Mouse (Mus musculus): ENCODE measurements at regions not wholly inside any gene's neighbourhood (a gene's known extent, or its start where the extent isn't known, plus 50 kb on each side); places are given as distances from the start of the nearest gene placed in this dataset.

DNA sequence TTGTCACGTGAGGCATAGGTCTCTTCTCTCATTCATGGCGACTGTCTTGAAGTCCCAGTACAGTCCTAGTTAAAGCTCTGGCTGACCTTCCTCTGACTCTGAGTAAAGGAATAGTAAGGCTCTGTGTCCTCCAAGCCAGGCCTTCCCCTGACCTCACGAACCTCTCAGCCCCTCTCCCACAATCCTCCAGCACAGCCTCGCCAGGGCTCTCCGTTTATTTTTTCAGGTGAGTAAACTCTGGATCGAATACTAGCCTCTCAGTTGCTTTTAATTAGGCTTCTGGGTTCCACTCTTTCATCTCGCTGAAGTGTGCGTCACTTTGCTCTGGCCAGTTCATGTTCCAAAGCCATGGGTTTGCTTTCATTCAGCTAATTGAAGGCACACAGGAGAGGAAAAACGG lies 133.8 kb downstream of the Mylk4 start:
- no peak for DNase-seq (ENCODE audit: low spot score in 2 of 2)

DNA sequence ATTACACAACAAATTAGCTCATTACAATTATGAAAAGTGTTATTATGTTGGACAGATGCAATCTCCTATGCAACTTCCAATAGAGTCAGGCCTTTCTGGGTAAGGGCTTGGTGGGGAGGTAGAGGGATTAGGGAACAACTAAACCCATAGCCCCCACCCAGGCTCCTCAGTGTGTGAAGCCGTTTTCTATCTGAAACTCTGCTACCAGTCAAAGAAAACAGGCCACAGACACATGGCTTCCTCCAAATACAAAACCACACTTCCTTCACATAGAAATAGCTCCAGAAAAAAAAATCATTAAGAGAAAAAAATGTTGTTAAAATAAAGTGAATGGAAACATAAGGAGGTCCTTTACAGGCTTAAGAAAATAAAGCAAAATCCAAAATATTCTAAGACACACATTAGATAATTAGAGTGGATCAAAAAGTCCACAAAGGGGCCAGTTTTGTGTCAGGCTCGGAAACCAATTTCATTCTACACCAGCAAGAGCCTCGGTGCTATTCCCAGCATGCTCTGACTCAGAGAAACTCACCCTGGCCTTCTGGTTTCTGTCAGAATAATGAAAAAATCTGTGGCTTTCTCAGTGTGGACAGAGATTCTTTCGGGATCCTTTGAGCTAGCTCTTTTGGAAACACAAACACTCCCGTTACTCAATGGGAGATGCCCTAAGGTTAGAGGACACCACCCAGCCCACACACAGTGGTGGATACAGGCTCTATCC lies 140.6 kb downstream of the Mylk4 start:
- DNase-seq (ENCODE audit: low spot score in 2 of 2) = no peak

DNA sequence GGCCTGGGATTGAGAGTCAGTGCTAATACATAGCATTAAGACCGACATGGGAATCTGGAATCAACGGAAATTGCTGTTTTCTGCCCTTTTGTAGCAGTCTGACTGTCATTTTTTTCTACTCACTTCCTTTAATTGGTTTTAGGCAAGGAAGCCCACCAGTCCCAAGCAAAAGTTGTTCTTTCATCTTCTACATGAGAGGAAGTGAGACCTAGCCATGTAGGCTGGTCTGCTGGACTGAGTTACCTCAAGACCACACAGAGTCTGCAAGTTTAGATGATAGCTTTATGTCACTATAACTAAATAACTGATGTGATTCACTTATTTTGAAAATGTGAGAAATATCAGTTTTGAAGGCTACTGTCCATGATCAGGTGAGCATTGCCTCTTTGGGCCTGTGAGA lies 142.8 kb downstream of the Mylk4 start:
- DNase-seq (ENCODE audit: low spot score in 2 of 2) = no peak

DNA sequence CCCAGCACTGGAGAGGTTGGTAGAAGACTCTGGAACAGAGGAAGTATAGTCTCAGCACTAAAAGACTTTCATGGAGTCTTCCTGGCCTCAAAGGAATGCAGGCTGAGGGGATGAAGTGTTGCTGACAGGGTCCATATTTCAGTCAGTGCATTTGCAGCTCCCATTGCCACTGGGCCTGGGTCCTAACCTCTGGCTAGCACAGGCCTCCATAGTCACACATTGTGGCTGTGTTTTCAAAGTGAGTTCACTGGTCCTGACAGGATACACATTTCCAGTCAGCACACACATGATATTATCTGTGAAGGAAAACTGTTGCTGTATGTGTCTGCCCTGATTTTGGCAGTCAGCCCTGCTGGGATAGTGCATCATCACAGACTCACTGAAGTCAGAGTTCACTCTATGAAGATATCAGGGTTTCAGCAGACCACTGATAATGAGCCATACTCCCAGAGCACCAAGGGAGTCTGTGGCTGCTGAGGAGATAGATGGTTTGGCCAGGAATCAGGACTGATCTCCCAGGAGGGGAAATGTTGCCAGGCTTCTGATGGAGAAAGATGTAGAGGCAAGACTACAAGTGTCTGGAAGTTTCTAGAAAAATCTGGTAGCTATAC lies 153.5 kb downstream of the Mylk4 start:
- no peak for DNase-seq (ENCODE audit: low spot score in 2 of 2)

DNA sequence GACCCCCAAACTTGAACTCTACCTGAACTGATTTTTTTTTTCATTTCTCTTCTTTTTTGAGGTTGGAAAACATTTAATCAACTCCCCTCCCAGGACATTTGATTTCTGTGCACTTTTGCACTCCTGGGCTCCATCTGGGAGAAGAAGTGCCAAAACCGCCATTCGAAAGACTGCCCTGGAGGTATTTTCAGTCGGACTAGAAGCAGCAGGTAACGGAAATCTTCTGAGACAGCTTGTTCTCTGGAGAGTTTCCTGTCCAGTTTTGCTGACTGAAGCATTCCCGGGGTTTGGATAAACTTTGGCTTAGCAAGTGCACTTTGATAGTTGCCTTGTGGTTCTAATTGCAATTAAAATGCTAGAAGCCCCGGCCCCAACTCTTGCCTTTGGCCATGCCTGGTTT lies 169.8 kb downstream of the Mylk4 start:
- no peak for DNase-seq (ENCODE audit: low spot score in 2 of 2)

DNA sequence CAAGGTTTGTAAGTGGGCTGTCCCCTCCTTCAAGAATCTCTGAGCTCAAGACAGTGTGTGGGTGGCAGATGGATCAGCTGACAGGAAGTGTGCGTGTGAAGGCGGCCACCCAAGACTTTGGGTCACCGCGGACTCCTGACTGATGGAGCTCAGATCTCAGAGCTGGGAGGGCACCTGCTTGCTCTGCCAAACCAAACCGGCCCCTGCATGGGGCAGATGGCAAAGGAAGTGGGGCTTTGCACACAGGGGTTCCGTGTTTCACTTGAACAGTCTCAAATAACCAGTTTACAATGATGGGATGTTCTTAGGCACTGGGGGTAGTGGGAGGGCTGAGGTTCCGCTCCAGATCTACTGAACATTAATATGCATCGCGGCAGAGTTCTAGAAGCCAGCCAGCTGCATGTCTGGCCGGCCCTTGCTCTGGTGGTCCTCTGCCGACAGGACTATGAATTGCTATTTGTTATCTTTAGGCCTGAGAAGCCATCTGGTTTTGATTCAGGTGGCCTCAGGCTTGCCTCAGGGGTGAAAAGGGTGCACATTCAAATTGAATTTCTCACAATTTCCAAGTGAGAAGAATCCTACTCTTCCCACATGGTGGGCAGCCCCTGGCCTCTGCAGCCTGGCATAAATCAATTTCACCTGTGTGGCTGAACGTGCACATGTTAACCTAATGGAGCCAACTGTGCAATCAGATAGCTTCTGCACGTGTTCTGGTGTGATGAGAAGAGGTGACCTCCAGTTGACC lies 172.0 kb downstream of the Mylk4 start:
- peak in 1 of 2 experiments; percentile 47 for DNase-seq (ENCODE audit: low spot score in 2 of 2)

DNA sequence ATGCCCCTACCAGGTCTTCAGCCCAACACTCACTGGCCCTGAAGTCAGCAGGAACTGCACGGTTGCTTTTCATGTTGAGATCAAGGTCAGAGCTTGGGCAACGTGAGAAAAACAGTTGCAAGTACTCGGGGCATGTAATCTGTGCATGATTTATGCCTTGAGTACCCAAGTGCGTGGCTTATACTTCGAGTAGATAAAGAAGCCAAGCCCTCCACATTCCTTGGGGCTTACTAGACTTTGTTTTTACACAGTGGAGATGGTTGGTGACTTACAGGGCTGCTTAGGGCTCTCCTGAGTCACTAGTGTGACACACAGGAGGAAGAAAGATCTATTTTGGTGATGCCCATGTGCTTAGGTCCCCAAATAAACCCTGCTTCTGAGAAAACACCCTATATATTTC lies 172.8 kb downstream of the Mylk4 start:
- DNase-seq (ENCODE audit: low spot score in 2 of 2) = no peak

DNA sequence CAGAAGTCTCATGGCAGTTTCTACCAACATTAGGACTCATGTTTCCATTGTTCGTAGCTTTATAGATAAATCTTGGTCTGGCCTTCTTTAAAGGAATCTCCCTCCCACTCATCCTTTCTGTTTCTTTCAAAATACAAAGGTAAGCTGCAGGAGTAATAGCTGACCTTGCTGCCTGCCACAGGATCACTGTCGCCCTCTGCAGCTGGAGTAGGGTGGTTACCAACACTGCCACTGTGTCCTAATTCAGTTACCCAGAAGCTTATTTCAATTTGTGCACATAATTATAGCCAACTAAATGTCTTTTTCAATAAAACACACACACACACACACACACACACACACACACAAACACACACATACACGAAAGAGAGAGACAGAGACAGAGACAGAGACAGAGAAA lies 175.3 kb downstream of the Mylk4 start:
- DNase-seq (ENCODE audit: low spot score in 2 of 2) = no peak

DNA sequence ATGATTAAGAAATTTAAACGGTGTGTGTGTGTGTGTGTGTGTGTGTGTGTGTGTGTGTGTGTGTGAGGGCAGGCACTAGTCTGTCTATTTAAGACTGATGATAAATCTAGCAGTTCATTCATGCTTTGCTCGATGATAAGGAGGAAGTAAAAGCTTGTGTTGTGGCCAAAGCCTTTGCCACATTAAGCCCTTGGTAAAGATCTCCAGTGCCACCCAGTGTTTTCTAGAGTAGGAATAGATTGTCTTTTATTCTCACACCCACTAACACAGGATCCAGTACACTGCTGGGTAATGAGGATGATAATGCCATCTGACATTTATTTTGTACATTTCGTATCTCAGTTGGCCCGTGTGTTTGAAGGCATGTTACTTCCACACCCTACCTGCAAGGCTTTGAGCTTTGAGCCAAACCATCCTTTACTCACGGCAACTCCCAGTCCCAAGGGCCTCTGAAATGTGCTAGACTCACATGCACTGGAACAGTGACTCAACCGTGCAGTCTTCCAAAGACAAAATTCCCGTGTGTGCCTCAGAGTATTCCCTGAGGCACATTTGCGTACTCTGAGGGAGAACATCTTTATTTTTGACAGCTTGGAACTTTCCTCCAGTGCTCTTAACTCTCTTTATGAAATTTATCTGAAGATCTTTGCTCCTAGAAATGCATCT lies 179.7 kb downstream of the Mylk4 start:
- no peak for DNase-seq (ENCODE audit: low spot score in 2 of 2)

DNA sequence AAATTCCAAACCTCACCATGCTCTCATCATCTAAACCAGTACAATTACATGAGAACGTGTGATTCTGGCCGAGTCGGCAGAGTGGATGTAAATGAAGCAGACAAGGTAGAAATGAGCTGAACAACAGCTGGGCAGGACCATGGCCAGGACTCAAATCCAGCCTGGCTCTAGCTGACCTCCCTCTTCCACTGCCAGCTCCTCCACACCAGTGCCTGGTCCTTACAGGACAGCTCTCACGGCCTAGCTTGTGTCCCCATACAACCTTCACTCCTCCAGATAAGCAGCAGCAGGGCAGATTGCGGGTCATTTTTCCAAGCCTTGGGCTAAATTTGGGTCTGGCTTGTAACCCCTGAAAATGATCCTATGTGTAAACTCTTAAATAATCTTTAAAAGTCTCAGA lies 182.4 kb downstream of the Mylk4 start:
- DNase-seq (ENCODE audit: low spot score in 2 of 2) = no peak

DNA sequence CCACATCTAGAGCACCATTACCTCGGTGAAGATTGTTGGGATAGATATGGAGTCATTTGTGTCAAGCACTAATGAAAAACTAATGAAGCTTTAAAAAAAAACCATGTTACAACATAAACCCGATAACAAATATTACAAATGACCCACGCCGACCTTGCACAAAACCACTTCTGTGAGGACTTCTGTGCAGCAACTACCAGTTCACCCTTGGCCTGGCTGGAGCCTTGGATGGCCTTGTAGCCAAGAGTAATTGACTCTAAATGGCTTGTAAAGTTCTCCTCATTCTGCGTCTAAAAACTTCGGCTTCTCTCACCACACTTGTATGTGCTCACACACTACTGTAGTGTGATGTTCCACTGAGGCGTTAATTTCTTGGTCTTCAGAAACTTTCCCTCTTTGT lies 190.1 kb downstream of the Mylk4 start:
- no peak for DNase-seq (ENCODE audit: low spot score in 2 of 2)

DNA sequence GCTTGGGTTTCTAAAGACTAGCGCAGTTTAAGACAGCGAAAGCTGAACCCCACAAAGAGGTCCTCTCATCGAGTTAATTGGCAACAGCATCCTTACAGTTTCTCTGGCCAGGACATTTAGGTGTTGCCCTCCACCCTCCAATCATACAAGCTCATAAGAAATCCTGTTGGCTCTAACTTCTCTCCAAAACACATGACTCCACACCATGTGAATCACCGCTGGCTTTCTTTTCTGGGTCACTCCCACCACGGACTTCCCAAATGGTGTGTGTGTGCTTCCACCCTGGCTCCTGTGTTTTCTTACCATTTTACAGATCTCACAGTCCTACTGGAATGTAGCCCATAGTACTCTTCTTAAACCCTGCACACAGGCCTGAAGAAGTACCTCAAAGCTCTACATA lies 190.6 kb downstream of the Mylk4 start:
- no peak for DNase-seq (ENCODE audit: low spot score in 2 of 2)

DNA sequence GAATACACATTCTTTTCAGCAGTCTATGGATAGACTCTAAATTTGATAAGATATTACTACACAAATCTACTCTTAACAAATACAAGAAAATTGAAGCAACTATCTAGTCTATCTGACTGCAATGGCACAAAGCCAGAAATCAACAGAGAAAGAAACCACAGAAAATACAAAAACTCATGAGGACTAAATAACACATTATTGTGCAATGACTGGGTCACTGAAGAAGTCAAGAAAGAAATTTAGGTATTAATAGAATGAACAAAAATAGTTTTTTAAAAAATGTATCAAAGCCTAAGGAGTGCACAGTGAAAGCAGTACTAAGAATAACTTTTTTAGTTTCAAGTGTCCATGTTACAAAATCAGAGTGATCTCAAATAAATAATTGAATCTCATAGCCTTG lies 202.2 kb downstream of the Mylk4 start:
- DNase-seq (ENCODE audit: low spot score in 2 of 2) = no peak

DNA sequence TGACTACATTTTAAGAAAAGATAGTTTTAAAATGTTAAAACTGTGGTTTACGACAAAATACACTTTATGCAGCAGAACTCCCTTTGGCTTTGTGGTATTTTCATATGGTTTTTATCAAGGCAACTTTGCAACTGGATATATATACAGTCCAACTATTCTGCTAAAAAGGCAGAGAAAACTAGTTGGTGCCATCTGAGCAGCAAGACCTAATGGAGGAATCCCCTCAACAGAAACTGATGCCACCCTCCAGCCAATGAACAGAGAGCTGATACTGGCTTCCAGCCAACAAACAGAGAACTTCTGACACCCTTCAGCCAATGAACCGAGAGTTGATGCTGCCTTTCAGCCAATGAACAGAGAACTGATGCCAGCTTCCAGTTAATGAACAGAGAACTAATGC lies 215.9 kb downstream of the Mylk4 start:
- DNase-seq (ENCODE audit: low spot score in 2 of 2) = no peak

DNA sequence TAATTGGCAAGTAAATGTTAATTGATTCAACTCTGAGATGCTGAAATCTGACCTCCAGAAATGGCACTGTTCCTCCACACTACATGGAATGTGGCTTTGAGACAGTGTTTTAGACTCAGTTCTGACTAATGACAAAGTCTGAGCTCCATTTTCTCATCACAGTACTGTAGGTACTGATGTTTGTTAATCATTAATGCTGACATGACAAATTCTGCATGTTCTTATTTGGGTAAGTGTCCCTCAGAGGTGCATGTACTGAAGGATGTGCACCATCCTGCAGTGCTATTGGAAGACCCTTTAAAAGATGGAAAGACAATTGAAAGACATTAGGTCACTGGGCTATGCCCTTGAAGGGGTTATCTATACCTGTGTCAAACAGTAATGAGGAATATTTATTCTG lies 222.1 kb upstream of the Gmds start:
- DNase-seq (ENCODE audit: low spot score in 2 of 2) = no peak

DNA sequence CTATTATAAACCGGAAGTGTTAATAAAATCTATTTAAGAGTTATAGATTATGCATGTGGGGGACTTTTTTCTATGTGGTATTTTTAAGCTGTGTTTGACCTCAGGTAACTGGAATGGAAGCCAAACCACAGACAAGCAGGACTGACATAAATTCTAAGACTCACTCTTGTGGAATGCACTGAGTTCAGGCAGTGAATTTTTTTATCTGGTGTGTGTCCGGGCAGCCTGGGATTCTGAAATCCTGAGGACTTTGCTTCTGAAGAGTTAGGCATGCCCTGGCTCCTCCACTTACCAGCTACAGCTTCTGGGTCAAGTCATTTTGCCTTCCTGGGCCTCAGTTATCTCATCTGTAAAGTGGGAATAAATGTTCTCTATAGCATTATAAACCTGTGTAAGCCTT lies 217.9 kb upstream of the Gmds start:
- DNase-seq (ENCODE audit: low spot score in 2 of 2) = no peak

DNA sequence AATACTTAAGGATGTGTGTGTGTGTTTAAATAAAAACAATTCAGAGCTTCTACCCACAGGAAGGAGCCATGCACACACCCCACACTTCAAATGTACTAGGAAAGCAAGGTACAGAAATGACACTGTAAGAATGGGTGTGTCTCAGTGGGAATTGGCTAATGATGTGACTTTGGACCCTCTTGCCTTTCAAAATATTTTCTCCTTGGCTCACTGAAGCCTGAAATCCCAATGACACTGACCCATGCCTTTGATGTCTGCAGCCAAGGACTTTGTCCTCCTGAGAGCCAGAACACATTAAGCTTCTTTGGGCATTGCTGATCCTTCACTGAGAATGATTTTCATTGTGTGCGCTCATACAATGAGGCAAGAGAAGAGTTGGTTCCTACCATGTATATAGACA lies 216.5 kb upstream of the Gmds start:
- DNase-seq (ENCODE audit: low spot score in 2 of 2) = no peak

DNA sequence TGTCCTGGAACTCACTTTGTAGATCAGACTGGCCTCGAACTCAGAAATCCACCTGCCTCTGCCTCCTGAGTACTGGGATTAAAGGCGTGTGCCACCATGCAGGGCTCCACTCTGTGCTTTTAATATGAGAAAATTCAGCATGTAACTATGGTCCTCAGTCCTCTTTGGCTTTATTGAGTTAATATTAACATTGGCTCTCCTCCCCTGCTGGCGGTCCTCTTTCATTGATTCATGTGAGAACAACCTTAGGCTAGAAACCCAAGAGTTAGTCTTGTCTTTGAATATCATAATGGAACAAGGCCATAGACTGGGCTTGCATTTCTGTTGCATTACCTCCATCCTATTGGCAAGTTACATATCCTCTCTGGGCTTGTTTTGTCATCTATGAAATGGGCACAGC lies 216.1 kb upstream of the Gmds start:
- no peak for DNase-seq (ENCODE audit: low spot score in 2 of 2)

DNA sequence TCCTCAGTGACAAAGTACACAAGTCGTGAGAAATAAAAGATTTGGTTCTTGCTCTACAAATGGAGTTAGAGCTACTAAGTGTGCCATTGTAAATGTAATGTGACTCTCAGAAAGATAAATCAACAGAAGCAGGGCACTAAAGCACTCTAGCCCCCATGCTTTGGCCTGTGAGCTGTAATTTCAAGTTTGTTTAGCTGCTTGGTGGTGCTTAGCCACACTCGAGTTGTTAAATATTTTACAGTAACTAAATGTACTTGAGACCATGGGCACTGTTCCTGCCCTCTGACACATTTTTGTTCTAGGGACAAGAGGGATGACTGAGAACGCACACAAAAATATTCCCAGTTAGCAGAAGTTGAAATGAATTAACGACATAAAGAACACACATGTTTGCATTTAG lies 214.6 kb upstream of the Gmds start:
- no peak for DNase-seq (ENCODE audit: low spot score in 2 of 2)

DNA sequence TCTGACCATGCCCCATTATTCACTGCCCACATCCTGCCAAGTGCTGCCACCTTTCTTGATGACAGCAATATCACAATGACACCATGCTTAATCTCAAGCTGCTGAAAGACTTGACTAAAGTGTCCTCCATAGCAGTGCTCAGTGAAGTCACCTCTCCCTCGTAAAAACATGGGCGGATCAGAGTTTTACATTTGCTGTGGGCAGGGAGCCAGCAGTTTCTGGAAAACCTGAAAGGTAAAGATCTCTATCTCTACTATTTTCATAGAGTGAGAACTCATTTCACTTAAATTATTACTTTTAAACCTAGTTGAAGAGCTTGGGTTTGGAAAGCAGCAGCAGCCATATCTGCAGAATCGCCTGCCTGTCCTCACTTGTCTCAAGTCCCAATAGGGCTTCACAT lies 211.6 kb upstream of the Gmds start:
- DNase-seq (ENCODE audit: low spot score in 2 of 2) = no peak

DNA sequence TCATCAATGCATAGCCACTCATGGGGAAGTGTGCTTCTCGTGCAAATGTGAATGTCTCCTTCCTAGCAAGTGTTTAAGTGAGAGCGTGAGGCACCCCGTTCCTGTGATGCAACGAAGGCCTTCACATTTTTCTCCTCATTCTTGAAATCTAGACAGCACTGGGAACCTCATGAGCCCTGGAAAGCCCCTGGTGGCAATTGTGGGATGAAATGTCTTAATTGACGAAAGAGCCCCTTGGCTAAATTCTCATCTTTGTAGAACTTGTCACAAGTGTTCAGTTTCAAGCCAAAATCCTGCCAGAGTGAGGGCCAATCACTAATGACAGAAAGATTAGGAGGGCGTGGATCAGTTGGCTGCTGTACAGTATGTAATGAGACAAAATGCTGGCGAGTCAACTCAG lies 208.6 kb upstream of the Gmds start:
- DNase-seq (ENCODE audit: low spot score in 2 of 2) = no peak

DNA sequence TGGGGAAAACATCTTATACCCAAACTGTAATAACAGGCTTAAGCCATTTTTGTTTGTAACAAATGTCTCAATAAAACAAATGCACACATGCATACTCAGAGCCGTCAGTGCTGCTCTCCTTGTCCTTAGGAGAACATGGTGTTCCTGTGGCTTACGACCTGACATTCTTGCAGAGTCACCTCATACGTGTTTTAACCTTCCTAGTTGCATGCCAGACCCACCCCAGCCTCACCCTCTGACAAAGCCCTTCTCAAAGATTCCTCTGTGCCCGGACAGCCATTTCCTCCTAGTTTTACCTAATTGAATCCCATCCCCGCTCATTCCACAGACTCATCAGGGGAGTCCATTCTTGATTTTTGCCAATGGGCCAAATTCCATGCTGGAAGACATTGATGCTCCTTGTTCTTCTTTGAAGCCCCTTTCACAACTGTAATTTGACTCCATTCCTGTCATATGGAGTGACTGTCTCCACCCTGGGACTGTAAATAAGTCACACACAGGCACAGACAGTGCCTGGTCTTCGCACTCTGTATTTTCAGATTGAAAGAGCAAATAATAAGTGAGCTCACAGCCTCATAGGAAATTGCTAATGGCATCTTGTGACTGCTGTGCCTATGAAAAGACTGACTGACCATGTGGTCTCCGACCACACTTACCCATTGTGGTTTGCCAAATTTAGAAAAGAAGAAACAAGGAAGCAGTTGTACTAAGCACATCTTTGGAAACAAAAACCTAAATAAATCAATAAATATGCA lies 206.6 kb upstream of the Gmds start:
- no peak for DNase-seq (ENCODE audit: low spot score in 2 of 2)
